Mouse (Mus musculus) forebrain, embryonic 14.5 days (tissue): ENCODE results near the gene Tub. TPM values are rescaled to one million over a fixed set of nuclear protein-coding genes. Genes with fewer than 3 reads are reported as not detected.

ENCODE experiments used
- ATAC-seq: fragments of 200-750 bp; cut with Nextera tagmentation; 2 replicates; pipeline ENCODE4 v1.8.0; 2017; ENCODE audit warnings: mild to moderate bottlenecking, moderate library complexity
- DNase-seq: peaks from one replicate; pipeline ENCODE4 v3.0.0-alpha.2; 2015; ENCODE audit warnings: low spot score
- H3K27ac ChIP-seq: fragments of 300-500 bp; sonication (generic); 2 replicates; pipeline ENCODE4 v1.5.1; 2014; ENCODE audit warnings: low read depth, mild to moderate bottlenecking, control low read depth, low read length, moderate library complexity
- H3K27me3 ChIP-seq: fragments of 300-500 bp; sonication (generic); replicated peaks from 2 replicates; pipeline ENCODE4 v1.6.1; 2014; ENCODE audit warnings: low read length, control low read depth, mixed read lengths; ENCODE audit not compliant: control insufficient read depth, insufficient read depth
- H3K36me3 ChIP-seq: fragments of 300-500 bp; sonication (generic); 2 replicates; pipeline ENCODE4 v1.6.1; 2014; ENCODE audit warnings: low read length, control low read depth; ENCODE audit not compliant: control insufficient read depth, insufficient read depth
- H3K4me1 ChIP-seq: fragments of 300-500 bp; sonication (generic); 2 replicates; pipeline ENCODE4 v1.6.1; 2014; ENCODE audit warnings: antibody characterized with exemption, low read length, control low read depth; ENCODE audit not compliant: control insufficient read depth, insufficient read depth
- H3K4me2 ChIP-seq: fragments of 300-500 bp; sonication (generic); 2 replicates; pipeline ENCODE4 v1.6.1; 2014; ENCODE audit warnings: mild to moderate bottlenecking, control low read depth, low read length
- H3K4me3 ChIP-seq: fragments of 300-500 bp; sonication (generic); 2 replicates; pipeline ENCODE4 v1.5.1; 2014; ENCODE audit warnings: low read depth, low read length, control low read depth
- H3K9ac ChIP-seq: fragments of 300-500 bp; sonication (generic); 2 replicates; pipeline ENCODE4 v1.6.1; 2014; ENCODE audit warnings: mild to moderate bottlenecking, low read length, control low read depth, moderate library complexity
- H3K9me3 ChIP-seq: fragments of 300-500 bp; sonication (generic); replicated peaks from 2 replicates; pipeline ENCODE4 v1.6.1; 2016; ENCODE audit warnings: low read length, control low read depth, mixed read lengths; ENCODE audit not compliant: control insufficient read depth
- WGBS: fragments of 180-500 bp; shearing (Covaris S2); extraction: QIAGEN DNeasy Blood & Tissue Kit; methylation state at CpG from one replicate; pipeline ENCODE4 v1.1.7; 2014; 5-methylcytosine and 5-hydroxymethylcytosine counted together
- polyA plus RNA-seq: library from polyadenylated mRNA; unstranded; fragments of >200 nt; fragmentation: Nextera tagmentation; extraction: Ambion mirVana; gene quantifications from 2 replicates; pipeline ENCODE4 v1.2.1, GENCODE M21; 2014

Tub gene
- polyA plus RNA-seq, 1 experiment from 2014 or later: 28.6 TPM

- Histone ChIP-seq H3K4me3 (no peak overlapping the region), H3K4me2 (no peak overlapping the region), H3K27ac (no peak overlapping the region), H3K36me3 (no peaks in the 10 kb centered on the region), H3K9me3 (no peaks in the 10 kb centered on the region), H3K9ac (no peak overlapping the region), H3K4me1 (no peaks in the 10 kb centered on the region), H3K27me3 (no peaks in the 10 kb centered on the region)
- 40% methylated on average over 4 of the region's 4 CpGs for WGBS
- ATAC-seq (peak; percentile 54), DNase-seq (peak; percentile 52)
These were observed 50.3 kb downstream of the Tub start for GRCm38 (mm10) chr7:109000315-109000954.

GRCm38 (mm10) chr7:109001971-109002370 lies 51.8 kb downstream of the Tub start:
- whole genome bisulfite sequencing: 88% methylated on average over 4 of the region's 4 CpGs
- H3K9me3 ChIP-seq: no peaks in the 10 kb centered on the region
- no peak overlapping the region for H3K4me2 ChIP-seq
- H3K9ac ChIP-seq: no peak overlapping the region
- no peaks in the 10 kb centered on the region for H3K4me1 ChIP-seq
- H3K27ac ChIP-seq: no peak overlapping the region
- no peak overlapping the region for H3K4me3 ChIP-seq
- ATAC-seq: no peak
- DNase-seq: no peak
- no peaks in the 10 kb centered on the region for H3K27me3 ChIP-seq
- no peaks in the 10 kb centered on the region for H3K36me3 ChIP-seq

GRCm38 (mm10) chr7:109003653-109004052 lies 53.5 kb downstream of the Tub start:
- H3K4me2 ChIP-seq: no peak overlapping the region
- no peak for ATAC-seq
- no peaks in the 10 kb centered on the region for H3K36me3 ChIP-seq
- H3K4me3 ChIP-seq: no peak overlapping the region
- WGBS: 2% methylated on average over 3 of the region's 3 CpGs
- no peaks in the 10 kb centered on the region for H3K9me3 ChIP-seq
- no peaks in the 10 kb centered on the region for H3K4me1 ChIP-seq
- H3K27ac ChIP-seq: no peak overlapping the region
- no peaks in the 10 kb centered on the region for H3K27me3 ChIP-seq
- DNase-seq: no peak
- no peak overlapping the region for H3K9ac ChIP-seq

DNA sequence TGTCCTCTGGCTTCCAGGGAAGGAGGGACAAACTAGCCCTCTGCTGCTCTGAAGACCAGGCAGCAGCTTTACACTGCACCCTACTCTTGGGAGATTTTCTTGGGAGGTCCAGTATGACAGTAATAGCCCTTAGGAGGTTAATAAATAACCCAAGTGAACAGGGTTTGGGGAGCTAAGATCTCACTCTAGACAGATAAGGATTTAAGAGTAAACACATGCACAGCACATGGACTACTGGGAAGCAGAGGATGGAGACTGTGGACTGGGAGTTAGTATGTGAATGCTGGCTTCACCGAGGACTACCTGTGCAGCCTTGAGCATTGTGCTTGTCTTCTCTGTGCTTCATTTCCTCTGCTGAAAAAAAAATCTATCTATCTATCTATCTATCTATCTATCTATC lies 59.1 kb downstream of the Tub start:
- DNase-seq: no peak
- Histone ChIP-seq H3K9ac (no peak overlapping the region), H3K27ac (no peak overlapping the region), H3K4me1 (peaks cover 21% of the 10 kb centered on the region; the same call in 1 of the 2 replicates), H3K9me3 (no peaks in the 10 kb centered on the region), H3K36me3 (no peaks in the 10 kb centered on the region), H3K27me3 (peaks cover 11% of the 10 kb centered on the region), H3K4me3 (no peak overlapping the region), H3K4me2 (no peak overlapping the region)
- WGBS: 84% methylated on average over 1 of the region's 1 CpGs
- ATAC-seq: no peak

DNA sequence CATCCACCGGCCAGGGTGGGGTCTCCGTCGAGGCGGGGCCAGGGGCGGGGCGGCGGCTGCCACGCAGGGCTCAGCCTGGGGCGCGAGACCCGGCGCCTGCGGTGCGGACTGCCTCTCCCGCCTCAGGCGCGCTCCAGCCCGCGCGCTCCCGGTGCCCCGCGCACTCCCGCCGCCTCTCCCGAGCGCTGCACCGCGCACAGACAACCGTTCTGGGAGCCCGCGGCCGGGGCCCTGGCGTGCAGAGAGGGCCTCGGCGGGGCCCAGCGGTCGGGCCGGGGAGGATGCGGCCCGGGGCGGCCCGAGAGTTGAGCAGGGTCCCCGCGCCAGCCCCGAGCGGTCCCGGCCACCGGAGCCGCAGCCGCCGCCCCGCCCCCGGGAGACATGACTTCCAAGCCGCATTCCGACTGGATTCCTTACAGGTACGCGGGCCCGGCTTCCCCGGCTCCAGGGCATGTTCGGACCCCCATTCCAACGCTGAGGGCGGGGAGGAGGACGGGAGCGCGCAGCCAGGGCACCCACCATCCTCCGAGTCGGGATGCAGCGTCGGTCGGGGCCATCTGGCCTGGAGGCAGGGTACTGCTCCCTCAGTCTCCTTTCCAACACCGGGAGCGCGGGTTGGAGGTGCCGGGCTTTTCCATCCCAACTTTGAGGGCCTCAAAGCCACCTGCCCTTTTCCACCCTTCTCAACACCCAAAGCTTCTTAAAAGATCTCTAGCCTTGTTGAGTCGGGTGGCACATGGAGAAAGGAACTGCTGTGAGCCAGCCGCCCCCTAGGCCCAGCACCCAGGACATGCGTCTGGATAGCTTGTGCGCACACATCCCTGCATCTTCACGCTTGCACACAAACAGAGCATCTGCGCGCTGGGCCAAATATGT lies 60.8 kb downstream of the Tub start:
- peak overlapping the region; percentile 65 for H3K4me2 ChIP-seq
- ATAC-seq (peak; percentile 86), DNase-seq (peak; percentile 66)
- H3K36me3 ChIP-seq: no peaks in the 10 kb centered on the region
- peak overlapping the region; percentile 83 for H3K27ac ChIP-seq
- H3K9me3 ChIP-seq: no peaks in the 10 kb centered on the region
- H3K4me1 ChIP-seq: peaks cover 21% of the 10 kb centered on the region; the same call in 1 of the 2 replicates
- peak overlapping the region; percentile 87 for H3K9ac ChIP-seq
- H3K4me3 ChIP-seq: peak overlapping the region; percentile 79
- WGBS: under 1% methylated on average over 67 of the region's 82 CpGs
- peaks cover 11% of the 10 kb centered on the region for H3K27me3 ChIP-seq

DNA sequence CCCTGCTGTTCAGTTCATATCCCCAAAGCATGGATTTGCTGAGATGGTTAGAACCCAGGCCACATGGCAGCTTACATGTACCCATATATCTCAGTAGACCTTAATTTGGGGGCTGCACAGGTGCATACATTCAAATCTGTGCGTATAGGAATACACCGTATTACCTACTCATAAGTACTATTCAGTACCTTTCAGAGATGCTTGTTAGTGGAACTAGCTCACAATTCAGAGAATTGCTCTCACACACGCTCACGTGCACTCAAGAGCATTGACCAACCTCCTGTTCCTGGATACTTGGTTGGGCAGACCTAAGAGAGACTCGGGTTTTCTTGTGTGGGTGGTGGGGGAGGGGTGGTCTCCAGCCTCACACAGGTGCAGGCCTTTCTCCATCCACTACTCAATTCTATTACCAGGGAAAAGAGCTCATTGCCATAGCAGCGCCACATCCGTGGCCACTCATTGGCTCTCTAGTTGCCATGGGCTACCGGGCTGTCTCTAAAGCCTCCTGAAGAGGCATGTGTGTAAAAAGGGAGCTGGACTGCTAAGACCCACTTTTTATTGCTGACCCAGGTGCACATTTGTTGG lies 61.5 kb downstream of the Tub start:
- no peaks in the 10 kb centered on the region for H3K9me3 ChIP-seq
- WGBS: 27% methylated on average over 8 of the region's 8 CpGs
- peak overlapping the region; percentile 79 for H3K4me3 ChIP-seq
- peak overlapping the region; percentile 65 for H3K4me2 ChIP-seq
- peaks cover 11% of the 10 kb centered on the region for H3K27me3 ChIP-seq
- ATAC-seq (peak; percentile 66), DNase-seq (peak; percentile 77)
- peaks cover 28% of the 10 kb centered on the region for H3K4me1 ChIP-seq
- H3K36me3 ChIP-seq: no peaks in the 10 kb centered on the region
- peak overlapping the region; percentile 83 for H3K27ac ChIP-seq
- H3K9ac ChIP-seq: peak overlapping the region; percentile 87

DNA sequence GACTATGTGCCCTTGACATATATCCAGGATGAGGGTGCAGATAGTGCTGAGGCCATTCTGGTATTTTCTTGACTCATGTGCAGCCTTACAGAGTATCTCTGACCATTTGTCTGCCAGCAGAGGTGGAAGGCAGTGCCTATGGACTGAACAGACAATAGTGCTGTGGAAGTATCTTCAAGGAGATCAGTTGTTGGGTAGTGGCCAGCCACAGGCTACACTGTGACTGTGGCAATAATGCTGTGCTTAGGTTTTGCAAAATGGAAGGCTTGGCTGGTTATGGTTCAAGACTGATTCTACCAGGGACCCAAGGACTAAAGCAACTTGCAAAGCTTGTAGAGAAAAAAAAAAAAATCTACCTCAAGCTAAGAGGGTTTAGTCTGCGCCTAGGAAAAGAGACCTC lies 62.4 kb downstream of the Tub start:
- Histone ChIP-seq H3K4me2 (peak overlapping the region; percentile 65), H3K27me3 (peaks cover 11% of the 10 kb centered on the region), H3K9me3 (no peaks in the 10 kb centered on the region), H3K9ac (no peak overlapping the region), H3K27ac (0 out of 2 replicates have a peak overlapping the region, but pooled peaks have one; percentile 45), H3K4me1 (peaks cover 32% of the 10 kb centered on the region), H3K36me3 (no peaks in the 10 kb centered on the region), H3K4me3 (peak overlapping the region; percentile 79; the same call in 1 of the 2 replicates)
- ATAC-seq (no peak), DNase-seq (no peak)
- WGBS: 72% methylated on average over 1 of the region's 1 CpGs

GRCm38 (mm10) chr7:109012998-109013625 lies 63.0 kb downstream of the Tub start:
- DNase-seq (peak; percentile 38), ATAC-seq (no peak)
- Histone ChIP-seq H3K4me3 (no peak overlapping the region), H3K9me3 (no peaks in the 10 kb centered on the region), H3K27me3 (peaks cover 11% of the 10 kb centered on the region), H3K36me3 (no peaks in the 10 kb centered on the region), H3K4me1 (peaks cover 32% of the 10 kb centered on the region), H3K4me2 (peak overlapping the region; percentile 65), H3K9ac (peak overlapping the region; percentile 45; the same call in 1 of the 2 replicates), H3K27ac (no peak overlapping the region; the same call in 1 of the 2 replicates)
- 44% methylated on average over 4 of the region's 4 CpGs for WGBS
